Mouse (Mus musculus): ENCODE data around the gene Parp3.

Gene Parp3

DNA sequence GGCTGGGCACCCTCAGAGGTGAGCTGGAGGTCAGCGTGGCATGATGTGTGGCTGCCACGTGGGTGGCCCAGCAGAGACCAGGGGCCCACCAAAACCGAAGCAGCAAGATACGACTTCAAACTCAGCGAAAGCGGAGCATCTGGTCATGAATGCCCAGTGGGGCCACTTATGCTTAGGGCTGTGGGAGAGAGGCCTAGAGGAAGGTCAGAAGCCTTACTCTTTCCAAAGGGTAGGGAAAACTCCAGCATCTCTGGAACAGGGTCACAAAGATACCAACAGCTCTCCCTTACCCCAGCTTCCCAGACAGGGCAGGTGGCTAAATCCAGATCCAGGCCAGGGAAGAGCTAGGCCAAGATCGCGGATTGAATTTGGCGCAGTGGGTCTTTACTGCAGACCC lies 19.6 kb downstream of the Parp3 start:
- DNase-seq (ENCODE audit: low read depth, low spot score): no peak

DNA sequence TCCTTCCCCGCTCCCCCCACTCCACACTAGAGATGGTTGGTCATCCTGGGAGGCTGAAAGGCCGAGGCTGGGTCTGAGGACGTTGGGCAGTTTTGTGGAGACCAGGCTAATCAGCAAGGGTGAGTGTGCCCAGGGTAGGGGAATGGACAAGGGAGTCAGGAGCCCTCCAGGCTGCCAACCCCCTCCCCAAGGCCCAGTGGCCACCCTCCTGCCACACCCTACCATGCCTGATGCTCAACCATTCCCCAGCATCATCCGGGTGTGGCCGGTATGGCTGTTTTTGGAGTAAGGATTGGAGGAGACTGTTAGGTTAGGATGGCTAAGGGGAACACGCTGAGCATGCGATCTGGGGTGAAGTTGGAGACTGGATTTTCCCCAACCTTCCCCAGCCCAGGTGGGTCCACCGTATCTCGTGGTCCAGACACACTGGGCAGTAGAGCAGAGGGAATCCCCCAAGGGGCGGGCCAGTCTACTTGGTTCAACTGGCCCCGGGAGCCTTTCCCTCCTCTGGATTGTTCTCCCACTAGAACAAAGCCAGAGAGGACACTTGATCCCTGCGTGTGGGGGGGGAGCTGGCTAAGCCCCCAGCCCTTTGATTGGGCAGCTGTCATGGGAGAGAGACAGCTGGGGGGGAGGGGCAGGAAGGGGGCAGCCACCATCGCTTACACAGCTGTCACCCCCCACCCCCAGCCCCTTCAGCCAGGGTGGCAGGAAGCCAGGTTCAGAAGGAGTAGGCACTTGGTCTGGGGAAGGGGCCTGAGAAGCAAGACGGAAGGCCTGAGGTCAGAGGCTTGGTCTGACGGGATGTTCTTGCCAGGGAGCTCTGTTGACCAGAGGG lies 20.2 kb downstream of the Parp3 start:
- DNase-seq (ENCODE audit: low read depth, low spot score): no peak

DNA sequence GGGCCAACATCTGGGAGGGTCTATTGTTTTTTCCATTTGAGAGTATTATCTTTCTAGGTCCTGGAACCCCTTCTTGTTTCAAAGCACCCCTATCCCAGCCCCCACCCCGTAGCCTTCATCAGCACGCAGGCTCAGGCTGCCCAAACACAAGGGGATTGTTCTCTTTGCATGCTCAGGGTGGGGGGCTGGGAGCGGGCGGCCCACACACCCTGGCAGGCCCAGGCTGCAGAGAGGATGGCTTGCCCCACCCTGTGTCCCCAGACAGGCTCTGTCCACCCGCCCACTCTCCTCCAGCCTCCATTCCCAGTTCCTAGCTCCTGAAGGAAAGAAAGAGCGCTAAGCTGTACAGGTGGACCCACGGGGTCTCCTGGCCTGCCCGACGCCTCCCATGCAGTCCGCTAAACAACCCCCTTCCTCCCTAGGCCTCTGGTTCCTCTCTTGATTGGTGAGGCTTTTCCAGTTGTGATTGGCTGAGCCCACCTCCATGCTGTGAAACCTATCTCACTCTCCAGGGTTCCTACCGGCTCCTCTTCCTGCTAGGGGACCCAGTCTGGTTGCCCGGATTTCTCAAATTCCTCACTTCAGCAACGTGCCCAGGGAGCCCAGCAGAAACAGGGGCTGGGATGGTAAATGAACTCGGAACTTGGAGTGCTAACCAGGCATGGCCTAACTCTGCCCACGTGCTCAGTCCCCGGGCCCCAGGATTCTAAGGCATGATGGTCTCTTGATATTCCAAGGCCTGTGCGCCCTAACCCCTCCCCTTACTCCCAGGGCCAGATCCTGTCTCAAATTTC lies 21.7 kb downstream of the Parp3 start:
- DNase-seq (ENCODE audit: low read depth, low spot score): no peak

DNA sequence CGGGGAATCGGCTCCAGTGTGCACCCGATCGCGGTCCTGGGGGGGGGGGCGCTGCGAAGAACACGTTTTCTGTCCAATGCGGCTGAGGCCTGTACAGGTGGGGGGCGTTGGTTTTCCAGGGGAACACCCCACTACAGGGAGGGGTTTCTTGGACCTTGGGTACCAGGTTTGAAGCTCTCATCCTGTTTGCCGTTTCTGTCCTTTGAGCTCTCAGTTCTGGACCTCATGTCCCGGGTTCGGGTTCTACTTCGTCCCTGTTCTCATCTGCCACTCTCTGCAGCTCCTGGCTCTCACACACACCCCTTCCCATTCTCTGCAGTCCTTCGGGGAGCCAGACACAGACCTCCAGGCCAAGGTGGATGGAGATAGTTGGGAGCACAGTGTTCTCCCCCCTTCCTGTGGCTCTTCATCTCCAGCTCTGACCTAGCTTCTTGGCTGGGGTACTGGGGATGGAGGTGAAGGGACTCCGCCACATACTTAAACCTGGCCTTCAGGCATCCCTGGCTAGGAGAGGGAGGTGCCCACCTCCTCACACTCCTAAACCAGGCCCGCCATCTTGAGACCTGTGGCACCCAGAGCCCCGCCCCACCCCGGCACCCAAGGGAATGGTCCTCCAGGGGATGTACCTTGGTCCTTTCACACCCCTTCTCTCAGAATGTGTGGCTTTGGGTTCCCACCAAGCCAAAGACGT lies 22.5 kb downstream of the Parp3 start:
- no peak for DNase-seq (ENCODE audit: low read depth, low spot score)

DNA sequence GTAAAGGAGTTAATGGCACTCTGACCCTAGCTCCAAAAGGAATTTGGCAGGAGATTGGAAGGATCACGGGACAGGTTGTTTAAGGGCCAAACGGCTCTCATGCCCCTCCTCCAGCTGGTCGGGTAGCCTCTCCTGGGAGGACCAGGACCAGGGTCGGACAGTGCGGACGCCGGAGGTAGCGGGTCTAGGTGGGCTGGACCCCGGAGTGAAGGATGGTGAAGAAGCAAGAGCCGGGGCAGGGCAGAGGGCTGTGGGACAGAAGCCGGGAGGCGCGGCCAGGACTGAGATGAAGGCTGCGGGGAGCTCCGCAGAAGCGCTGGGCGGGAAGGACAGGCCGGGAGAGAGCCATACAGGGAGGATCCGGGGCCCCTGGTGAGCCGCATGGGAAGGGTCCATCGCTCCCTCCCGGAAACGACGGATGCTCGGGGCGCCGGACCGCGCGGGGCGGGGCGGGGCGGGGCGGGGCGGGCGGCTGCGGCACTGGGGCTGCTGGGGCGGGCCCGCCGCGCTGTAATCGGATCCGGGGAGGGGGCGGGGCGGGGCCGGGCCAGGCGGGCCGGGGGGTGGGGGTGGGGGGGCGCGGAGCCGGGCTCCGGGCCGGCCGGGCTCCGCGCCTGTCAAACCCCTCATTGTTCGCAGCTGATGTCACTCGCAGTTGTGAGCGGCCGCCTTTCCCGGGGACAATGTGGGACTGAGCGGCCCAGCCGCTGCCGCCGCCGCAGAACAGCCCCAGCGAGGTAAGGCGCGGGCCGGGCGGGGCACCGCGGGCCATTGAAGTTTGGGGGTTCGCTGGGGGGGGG lies 23.3 kb downstream of the Parp3 start, which contains the start of gene Pcbp4:
Gene Pcbp4 (plus strand): TSS at position 21 of the 800 bp plus-strand sequence.
- no peak for DNase-seq (ENCODE audit: low read depth, low spot score)

DNA sequence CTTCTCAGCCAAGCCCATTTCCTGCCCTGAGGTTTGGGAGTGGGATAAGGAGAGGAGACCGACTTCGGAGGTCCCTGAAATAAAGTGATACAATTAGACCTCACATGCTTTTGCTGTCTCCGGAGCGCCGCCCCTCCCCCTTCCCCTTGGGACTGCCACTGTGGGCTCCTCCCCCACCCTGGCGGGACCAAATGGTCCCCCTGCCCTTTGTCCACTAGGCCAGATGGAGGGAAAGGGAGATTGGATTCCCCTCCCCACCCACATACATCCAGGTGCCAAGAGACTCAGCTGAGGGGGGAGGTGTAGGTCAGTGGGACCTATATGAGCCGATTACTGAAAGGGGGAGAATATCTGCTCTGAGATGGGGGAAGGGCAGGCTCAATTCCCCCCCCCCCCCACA lies 23.9 kb downstream of the Parp3 start:
- no peak for DNase-seq (ENCODE audit: low read depth, low spot score)

DNA sequence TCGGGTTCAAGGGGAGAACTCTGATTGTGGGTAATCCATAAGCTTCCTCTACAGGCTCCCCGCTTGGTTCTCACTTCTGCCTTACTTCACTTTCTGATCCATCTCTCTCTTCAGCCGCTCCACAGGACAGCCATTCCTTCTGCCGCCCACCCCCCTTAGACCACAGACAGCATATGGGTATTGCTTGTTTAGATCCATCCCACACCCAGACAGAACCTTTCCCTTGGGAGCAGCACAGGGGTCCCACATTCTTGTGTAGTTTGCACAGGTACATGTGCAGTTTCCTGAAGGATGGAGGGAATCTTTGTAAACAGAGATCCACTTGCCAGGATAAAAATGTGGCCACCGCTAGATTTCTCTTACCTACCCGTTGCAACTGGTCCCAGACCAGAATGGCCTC lies 24.4 kb downstream of the Parp3 start:
- no peak for DNase-seq (ENCODE audit: low read depth, low spot score)

DNA sequence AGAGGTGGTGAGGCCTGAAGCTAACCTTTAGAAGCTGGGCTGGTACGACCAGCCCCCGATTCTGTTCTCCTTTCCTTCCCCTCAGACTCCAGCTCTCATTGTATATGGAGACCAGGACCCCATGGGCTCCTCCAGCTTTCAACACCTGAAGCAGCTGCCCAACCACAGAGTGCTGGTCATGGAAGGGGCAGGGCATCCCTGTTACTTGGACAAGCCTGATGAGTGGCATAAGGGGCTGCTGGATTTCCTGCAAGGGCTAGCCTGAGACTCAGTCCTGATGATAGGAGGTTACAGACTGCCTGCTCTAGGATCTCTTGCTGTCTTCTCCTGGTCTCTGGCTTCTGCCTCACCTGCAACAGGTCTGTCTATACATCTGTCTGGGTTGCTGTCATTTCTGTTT lies 24.9 kb downstream of the Parp3 start:
- no peak for DNase-seq (ENCODE audit: low read depth, low spot score)

DNA sequence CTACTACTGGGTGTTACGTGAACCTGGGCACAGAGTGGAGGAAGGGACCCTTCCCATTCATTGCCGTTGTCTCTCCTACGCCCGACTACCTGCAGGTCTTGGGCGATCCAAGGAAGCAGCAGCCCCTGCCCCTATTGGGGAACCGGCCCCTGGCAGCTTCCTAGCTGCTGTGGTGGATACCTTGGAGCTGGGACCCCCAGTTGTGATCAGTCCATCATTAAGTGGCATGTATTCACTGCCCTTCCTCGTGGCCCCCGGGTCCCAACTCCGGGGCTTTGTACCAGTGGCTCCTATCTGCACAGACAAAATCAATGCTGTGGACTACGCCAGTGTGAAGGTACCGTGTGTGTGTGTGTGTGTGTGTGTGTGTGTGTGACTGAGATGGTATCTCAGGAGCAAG lies 25.5 kb downstream of the Parp3 start:
- DNase-seq (ENCODE audit: low read depth, low spot score): no peak

DNA sequence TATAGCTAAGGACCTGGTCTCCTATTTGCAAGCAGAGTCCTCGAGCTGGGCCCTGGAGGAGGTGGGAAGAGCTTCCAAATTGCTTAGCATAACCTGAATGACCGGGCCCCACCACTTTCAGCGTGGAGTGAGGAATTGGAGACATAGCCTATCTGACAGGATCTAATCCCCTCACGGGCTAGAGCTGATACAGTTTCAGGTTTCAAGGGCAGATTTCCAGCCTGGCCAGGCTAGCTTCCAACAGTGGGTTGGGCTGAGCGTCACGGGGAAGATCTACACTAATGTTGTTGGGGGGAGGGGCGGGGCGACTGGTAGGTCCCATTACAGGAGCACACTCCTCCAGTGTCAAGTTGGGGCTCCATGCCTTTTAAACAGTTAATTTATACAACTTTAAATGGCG lies 26.1 kb downstream of the Parp3 start:
- DNase-seq (ENCODE audit: low read depth, low spot score): no peak

DNA sequence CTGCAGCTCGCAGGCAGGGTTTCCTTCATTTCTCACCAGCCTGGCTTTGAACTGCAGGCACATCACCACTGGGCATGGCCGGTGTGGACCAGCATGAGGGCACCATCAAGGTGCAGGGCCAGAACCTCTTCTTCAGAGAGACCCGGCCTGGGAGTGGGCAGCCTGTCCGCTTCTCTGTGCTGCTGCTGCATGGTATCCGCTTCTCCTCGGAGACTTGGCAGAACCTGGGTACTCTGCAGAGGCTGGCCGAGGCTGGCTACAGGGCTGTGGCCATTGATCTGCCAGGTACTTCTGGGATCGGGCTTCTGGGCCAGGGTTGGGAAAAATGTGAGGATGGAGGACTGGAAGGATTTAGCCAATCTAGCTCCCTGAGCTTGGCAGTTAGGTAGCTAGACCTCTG lies 26.8 kb downstream of the Parp3 start:
- no peak for DNase-seq (ENCODE audit: low read depth, low spot score)

DNA sequence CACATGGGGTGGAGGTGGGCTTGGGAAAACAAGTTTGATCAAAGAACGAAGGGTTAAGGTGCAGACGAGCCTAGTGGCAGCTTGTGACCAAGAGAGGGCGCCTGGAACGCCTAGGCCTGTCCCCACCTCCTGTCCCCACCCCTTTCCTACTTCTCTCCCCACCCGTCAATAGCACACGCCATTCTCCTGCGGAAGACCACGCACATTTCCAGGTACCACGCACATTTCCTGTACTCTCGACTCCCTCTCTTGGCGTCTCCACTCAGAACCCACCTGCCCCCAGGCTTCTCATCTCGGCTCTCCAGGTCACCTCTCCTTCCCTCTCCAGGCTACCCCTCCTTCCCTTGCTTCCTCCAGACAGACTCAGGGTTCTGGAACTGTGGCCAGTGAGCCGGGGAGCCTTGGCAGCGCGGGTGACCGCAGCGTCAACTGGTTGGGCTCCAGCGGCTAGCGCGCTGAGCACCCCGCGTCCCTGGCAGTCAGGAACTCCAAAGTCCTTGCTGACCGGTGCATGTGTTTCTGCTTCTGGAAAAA lies 28.2 kb downstream of the Parp3 start:
- no peak for DNase-seq (ENCODE audit: low read depth, low spot score)

DNA sequence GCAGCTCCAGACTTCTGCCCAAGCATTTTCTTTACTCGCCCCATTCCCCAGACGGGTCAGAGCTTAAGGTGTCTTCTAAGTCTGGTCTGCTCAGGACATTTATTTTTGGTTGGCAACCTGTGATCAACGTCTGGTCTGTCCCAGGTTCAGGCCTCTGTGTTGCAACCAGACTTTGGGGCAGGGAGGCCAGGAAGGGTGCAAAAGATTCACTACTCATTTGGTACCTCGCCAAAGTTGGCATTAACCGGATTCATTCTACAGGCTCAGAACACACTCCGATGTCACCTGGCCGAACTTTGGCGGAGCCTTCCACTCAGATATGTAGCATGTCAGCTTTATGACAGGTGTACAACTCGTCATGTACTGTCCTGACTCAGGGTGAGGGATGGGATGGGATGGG lies 28.8 kb downstream of the Parp3 start:
- DNase-seq (ENCODE audit: low read depth, low spot score): no peak

DNA sequence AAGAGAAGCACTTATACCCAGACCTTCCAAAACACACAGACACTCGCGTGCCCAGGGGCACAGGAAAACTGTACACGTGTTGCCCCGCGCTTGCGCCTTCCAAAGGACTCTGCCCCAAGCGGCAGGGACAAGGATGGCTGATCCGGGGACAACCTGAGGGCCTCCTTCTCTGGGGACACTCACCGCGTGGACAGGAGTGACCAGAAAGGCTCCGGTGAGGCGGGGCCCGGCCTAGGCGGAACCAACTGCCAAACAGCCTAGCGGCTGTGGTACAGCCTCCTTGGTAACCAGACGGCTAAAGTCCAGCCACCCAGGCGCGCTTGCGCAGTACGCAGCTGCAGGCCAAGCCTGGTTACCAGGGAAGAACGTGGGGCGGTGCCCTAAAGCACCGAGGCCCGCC lies 29.4 kb downstream of the Parp3 start, which contains the start of the genes Abhd14b and Abhd14a:
Gene Abhd14b (plus strand): TSS at position 112 of the 400 bp plus-strand sequence.
Gene Abhd14a (minus strand): TSS at position 331 of the 400 bp plus-strand sequence.
- DNase-seq (ENCODE audit: low read depth, low spot score): peak; percentile 69

DNA sequence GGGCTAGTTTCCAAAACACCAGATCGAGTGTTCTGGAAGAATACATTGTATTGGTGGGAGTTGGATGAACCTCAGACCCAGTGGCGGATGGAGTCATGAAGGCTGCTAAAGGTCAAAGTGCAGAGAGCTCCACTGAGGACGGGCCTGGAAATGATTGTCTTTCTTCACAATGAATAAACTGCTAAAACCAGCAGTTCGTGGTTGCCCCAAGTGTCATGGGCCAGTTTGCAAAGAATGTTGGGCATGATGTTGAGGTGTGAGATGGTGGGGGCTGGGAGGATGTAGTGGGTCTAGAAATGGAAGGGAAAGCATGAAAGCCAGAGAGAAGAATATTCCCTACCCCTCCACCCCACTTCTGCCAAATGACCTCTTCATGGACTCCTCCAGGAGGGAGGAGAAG lies 31.9 kb downstream of the Parp3 start:
- no peak for DNase-seq (ENCODE audit: low read depth, low spot score)

DNA sequence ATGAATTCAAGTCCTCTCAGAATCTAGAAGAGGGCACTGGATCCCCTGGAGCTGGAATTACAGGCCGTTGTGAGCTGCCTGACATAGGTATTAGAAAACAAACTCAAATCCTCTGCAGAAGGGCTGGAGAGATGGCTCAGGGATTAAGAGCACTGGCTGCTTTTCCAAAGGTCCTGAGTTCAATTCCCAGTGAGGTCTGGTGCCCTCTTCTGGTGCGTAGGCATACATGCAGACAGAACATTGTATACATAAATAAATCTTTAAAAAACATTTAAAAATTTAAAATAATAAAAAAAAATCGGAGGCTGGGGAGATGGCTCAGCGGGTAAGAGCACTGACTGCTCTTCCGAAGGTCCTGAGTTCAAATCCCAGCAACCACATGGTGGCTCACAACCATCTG lies 34.1 kb downstream of the Parp3 start:
- DNase-seq (ENCODE audit: low read depth, low spot score): no peak

DNA sequence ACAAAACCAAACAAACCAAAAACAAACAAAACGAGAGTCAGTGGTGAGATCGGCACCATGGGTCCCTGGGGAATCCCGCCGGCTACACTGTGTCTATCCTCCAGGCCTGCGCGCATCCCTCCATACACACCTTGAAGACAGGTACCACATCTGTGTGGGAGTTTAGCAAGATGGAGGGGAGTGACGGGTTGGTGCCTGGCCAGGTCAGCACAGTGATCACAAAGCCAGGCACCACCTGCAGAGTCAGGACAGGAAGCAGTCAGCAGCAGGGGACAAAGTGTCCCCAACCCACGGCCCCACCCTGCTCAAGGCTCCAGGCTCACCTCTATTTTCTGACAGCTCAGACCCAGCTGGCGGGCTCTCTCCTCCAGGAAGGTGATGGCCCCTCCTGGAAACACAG lies 40.2 kb downstream of the Parp3 start:
- DNase-seq (ENCODE audit: low read depth, low spot score): no peak

DNA sequence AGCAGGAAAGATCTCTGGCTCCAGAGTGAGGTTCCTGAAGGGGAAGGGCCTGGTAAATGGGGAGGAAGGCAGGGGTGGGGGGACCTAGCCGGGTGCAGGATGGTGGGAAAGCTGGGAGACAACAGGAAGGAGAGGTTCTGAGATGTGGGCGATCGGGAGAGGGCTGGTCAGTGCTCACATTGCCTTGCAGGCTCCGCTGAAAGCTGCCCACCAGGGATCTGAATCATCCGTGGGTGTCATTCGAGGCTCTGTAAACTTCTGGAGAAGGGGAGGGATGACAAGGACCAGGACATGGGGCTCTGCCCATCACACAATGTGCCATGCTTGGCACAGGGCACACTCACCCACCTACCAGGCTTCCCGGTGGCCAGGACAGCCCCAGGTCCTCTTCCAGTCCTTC lies 43.4 kb downstream of the Parp3 start:
- DNase-seq (ENCODE audit: low read depth, low spot score): no peak

DNA sequence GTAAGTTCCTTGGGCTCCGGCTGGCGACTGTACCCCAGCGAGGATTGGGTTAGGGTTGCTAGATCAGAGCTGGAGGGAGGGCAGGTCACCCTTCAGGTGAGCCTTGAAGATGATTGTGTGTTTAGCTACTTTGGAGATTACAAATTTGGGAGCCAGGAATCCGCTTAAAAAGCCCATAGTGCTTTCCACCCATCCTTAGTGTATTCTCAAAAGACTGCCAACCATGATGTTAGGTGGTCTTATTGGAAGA lies 46.8 kb downstream of the Parp3 start:
- DNase-seq (ENCODE audit: low read depth, low spot score): no peak

DNA sequence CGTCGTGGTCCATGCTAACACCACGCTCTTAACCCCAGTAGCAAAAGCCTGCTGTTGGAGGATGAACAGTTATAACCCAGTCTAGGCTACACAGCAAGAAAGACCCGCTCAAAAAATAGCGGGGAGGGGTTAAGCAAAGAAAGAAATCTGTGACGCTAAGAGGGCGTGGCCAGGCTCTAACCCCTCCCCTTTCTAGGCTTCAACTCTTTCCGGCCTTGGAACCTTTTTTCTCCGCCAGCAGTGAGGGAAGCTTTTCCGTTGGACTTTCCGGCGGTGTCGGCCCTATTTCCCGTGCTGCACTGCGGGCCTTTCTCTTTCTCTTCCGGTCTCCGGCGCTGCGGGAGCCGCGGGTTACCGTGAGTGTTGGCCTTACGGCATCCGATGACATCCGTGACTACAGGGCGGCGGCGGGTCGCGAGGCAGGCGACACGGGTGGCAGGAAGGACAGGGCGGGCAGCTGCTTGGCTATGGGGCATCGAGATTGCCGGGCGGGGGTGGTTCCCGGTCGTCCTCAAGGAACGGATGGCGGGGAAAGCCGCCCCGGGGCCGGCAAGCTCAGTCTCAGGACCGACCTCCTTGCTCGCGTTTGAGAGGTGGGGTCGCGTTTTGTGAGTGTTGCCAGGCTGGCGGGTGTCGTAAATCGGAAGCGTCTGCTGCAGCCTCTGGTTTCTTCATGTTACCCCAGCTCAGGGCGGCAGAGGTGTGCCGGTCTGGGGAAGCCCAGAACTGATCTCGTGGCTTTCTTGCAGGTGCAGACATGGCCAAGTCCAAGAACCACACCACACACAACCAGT lies 47.3 kb downstream of the Parp3 start, which contains the start of gene Rpl29:
Gene Rpl29 (plus strand): TSS at position 234 of the 794 bp plus-strand sequence.
- DNase-seq (ENCODE audit: low read depth, low spot score): peak; percentile 88
